Mouse (Mus musculus) G1E (cell line): ENCODE measurements around the gene Pitpnm3. TPM values are rescaled to one million over a fixed set of nuclear protein-coding genes. Genes with fewer than 3 reads are reported as not detected.

Experiments
- ATAC-seq: 2 replicates; pipeline ENCODE4 v1.8.0; 2016; ENCODE audit warnings: mild to moderate bottlenecking; ENCODE audit not compliant: insufficient number of reproducible peaks, poor library complexity, low FRiP score, severe bottlenecking; ENCODE audit errors: extremely low read depth
- DNase-seq: peaks from one replicate; pipeline ENCODE4 v3.0.0; 2012; ENCODE audit warnings: low spot score
- H3K27me3 ChIP-seq: 2 replicates; pipeline ENCODE4 v1.6.1; 2012; ENCODE audit warnings: mild to moderate bottlenecking, low read length, inconsistent platforms; ENCODE audit not compliant: insufficient read depth
- H3K36me3 ChIP-seq: replicated peaks from 2 replicates; pipeline ENCODE3; 2012; ENCODE audit warnings: mild to moderate bottlenecking, inconsistent platforms
- H3K4me1 ChIP-seq: 2 replicates; pipeline ENCODE4 v1.6.1; 2012; ENCODE audit warnings: low read depth, low read length, inconsistent platforms, mixed read lengths; ENCODE audit not compliant: insufficient read depth
- H3K4me3 ChIP-seq: 2 replicates; pipeline ENCODE4 v1.5.1; 2012; ENCODE audit warnings: low read depth, mild to moderate bottlenecking, inconsistent platforms, low read length, moderate library complexity, mixed read lengths
- H3K9me3 ChIP-seq: replicated peaks from 2 replicates; pipeline ENCODE4 v1.6.1; 2012; ENCODE audit warnings: inconsistent platforms
- CTCF ChIP-seq: IDR thresholded peaks from 2 replicates; pipeline ENCODE4 v1.5.1; 2012; ENCODE audit warnings: low read depth, low read length, inconsistent platforms, mixed read lengths
- GATA1 ChIP-seq: IDR thresholded peaks from 2 replicates; pipeline ENCODE4 v1.6.1; 2012; ENCODE audit warnings: borderline replicate concordance, low read length, inconsistent platforms, mixed read lengths
- GATA2 ChIP-seq: IDR thresholded peaks from 2 replicates; pipeline ENCODE4 v1.6.1; 2012; ENCODE audit warnings: low read depth, low read length, inconsistent platforms, borderline replicate concordance
- POLR2AphosphoS5 ChIP-seq: IDR thresholded peaks from 2 replicates; pipeline ENCODE4 v1.6.1; 2012; ENCODE audit warnings: low read depth, low read length, inconsistent platforms; ENCODE audit not compliant: insufficient replicate concordance
- TAL1 ChIP-seq: conservative IDR thresholded peaks from 2 replicates; pipeline ENCODE4 v1.6.1; 2012; ENCODE audit warnings: low read depth, low read length, inconsistent platforms, mixed read lengths
- polyA plus RNA-seq: library from polyadenylated mRNA; stranded (reverse); fragments of >175 nt; gene quantifications from 2 replicates; pipeline ENCODE4 v1.2.3, GENCODE M21; 2012
- total RNA-seq, 2 experiments: library from RNA; stranded (forward) in 1 of 2; stranded (reverse) in 1 of 2; fragments of 200-1000 nt in 1 of 2; fragments of >200 nt in 1 of 2; fragmentation: Nextera tagmentation in 1 of 2; gene quantifications; 2 replicates each; pipeline ENCODE4 v1.2.3; 2014 to 2017

Gene Pitpnm3
- total and polyA plus RNA-seq, 3 experiments = 0.01 to 0.27 TPM; not detected in 1

DNA sequence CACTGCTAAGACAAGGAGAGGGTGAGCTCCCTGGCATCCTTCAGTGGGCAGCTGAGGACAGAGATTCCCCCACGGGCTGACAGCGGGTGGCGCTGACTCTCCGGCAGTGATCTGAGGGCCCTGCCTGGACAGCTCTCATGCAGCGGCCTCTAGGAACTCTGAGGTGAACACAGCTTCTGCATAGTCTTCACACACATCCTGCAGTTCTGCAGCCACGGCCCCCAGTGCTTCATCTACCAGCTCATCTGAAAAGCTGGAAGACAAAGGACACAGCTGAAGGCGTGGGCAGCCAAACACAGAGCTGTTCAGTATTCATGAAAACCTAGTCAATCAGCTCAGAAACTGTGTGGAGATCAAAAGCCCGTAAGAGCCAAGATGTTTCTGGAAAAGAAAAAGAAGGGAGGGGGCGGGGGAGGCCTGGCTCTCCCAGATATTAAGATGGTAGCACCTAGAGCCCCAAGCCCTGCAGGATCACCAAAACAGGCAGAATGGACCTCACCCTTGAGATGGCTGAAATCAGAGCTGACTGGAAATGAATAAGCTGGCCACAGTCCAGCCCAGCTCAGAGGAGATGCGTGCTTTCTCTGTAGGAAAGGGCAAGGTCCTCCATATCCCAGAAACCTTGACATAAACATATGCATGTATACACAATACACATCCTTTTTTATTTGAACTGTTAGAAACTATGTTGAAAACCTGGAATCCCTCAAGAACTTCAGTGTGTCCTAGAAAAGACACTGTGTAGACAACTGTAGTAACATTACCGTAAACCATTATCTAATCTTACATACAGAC lies 19.8 kb upstream of the Pitpnm3 start:
- H3K27me3 ChIP-seq = no peaks in the 10 kb centered on the region
- no peak for DNase-seq
- peaks cover 74% of the 10 kb centered on the region for H3K36me3 ChIP-seq
- H3K4me3 ChIP-seq = no peak overlapping the region
- ATAC-seq = no peak
- H3K4me1 ChIP-seq = no peaks in the 10 kb centered on the region
- no peaks in the 10 kb centered on the region for H3K9me3 ChIP-seq
- TF ChIP-seq GATA2 = no peak
- TF ChIP-seq CTCF = no peak
- TF ChIP-seq GATA1 = no peak
- no peak for TF ChIP-seq TAL1
- TF ChIP-seq POLR2AphosphoS5 = no peak

DNA sequence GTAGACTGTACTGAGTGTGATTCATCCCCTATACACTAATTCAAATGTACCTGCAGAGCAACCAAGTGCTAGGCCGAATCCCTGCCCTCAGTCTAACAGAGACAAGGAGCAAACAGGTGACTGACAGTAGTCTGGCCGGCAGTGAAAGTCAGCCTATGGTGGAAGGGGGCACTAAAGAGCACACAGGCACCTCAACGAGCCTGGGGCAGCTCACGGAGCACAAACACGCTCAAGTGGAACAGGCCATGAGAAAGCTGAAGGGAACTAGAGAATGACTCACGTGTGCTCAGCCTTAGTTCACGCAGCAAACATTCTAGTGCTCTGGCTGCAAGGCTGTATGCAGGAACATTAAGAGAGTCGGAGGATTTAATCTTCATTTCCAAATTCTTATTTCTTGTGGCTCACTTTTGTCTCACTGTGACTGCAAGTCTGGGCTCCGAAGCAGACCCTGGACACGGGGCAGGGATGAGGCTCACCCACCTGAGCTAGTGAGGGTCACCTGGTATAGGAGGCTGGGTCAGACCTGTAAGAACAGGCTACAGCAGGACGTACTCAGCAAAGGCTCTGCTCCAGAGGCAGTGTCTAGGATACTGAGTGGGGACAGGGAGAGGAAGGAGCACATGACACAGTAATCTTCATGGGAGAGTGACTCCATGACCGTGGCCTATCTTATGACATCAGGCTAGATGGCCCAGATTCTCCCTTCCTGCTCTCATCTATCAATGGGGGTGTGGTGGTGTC lies 17.7 kb upstream of the Pitpnm3 start:
- TF ChIP-seq CTCF (no peak), TAL1 (no peak), GATA2 (no peak), GATA1 (no peak), POLR2AphosphoS5 (no peak)
- Histone ChIP-seq H3K4me3 (no peak overlapping the region), H3K27me3 (0 out of 2 replicates have a peak, but pooled peaks cover under 1% of the 10 kb centered on the region), H3K4me1 (no peaks in the 10 kb centered on the region), H3K36me3 (peaks cover 53% of the 10 kb centered on the region), H3K9me3 (no peaks in the 10 kb centered on the region)
- DNase-seq (no peak), ATAC-seq (no peak)

DNA sequence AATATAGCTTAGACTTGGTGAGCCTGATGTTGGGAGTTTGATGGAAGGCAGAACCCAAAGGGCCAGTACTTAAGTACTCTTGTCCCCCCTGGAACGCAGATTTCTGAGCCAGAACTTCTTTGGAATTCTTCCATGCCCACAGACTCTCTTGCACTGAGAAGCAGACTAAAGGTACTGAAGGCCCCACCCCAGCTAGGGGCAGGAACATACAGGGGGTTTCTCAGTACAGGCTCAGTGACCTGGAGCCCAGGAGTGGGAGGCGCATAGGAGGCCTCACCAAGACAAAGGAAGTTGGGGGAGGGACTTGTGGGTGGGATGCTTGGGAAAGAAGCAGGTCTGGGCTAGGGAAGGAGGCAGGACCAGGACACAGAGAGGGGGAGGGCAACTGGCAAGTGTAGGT lies 15.5 kb upstream of the Pitpnm3 start:
- Histone ChIP-seq H3K36me3 (peaks cover 33% of the 10 kb centered on the region), H3K4me3 (no peak overlapping the region), H3K9me3 (no peaks in the 10 kb centered on the region), H3K4me1 (no peaks in the 10 kb centered on the region), H3K27me3 (peaks cover 8% of the 10 kb centered on the region)
- ATAC-seq (no peak), DNase-seq (no peak)
- TF ChIP-seq GATA2 = no peak
- TF ChIP-seq GATA1 = no peak
- no peak for TF ChIP-seq POLR2AphosphoS5
- no peak for TF ChIP-seq CTCF
- no peak for TF ChIP-seq TAL1

DNA sequence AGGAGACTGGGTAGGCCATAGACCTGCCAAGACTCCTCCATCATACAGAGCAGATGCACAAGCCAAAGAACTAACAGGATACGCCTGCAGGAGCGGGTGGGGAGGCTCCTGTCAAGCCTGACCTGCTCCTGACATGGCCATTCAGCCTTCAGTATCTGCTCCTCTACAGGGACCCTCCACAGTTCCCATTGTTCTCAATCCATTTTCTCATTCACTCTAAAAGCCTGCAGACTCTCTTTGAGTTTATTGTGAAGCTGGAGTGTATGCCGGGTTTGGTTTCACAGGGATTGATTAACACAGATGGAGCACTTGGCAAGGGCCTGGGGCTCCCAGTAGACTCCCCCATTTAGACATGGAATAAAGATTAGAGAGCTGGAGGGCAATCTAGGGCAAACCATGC lies 12.3 kb upstream of the Pitpnm3 start:
- Histone ChIP-seq H3K36me3 (peaks cover 5% of the 10 kb centered on the region), H3K27me3 (peaks cover 10% of the 10 kb centered on the region), H3K9me3 (no peaks in the 10 kb centered on the region), H3K4me1 (no peaks in the 10 kb centered on the region), H3K4me3 (no peak overlapping the region)
- ATAC-seq (no peak), DNase-seq (no peak)
- no peak for TF ChIP-seq GATA1
- TF ChIP-seq CTCF = no peak
- TF ChIP-seq POLR2AphosphoS5 = no peak
- no peak for TF ChIP-seq GATA2
- no peak for TF ChIP-seq TAL1

GRCm38 (mm10) chr11:72145877-72146248 lies 10.3 kb upstream of the Pitpnm3 start:
- no peak for ATAC-seq
- H3K27me3 ChIP-seq = peaks cover 10% of the 10 kb centered on the region

GRCm38 (mm10) chr11:72145182-72145876 lies 9.8 kb upstream of the Pitpnm3 start:
- Histone ChIP-seq H3K36me3 (no peaks in the 10 kb centered on the region), H3K9me3 (no peaks in the 10 kb centered on the region), H3K4me3 (no peak overlapping the region), H3K27me3 (peaks cover 10% of the 10 kb centered on the region), H3K4me1 (no peaks in the 10 kb centered on the region)
- TF ChIP-seq CTCF (0 out of 2 replicates have a peak, but pooled peaks have one; percentile 34), TAL1 (no peak)
- no peak for ATAC-seq
- no peak for DNase-seq

More at GRCm38 (mm10) chr11:72145877-72146248, 10.3 kb upstream of the Pitpnm3 start:
- no peaks in the 10 kb centered on the region for H3K36me3 ChIP-seq
- H3K4me1 ChIP-seq = no peaks in the 10 kb centered on the region
- no peak overlapping the region for H3K4me3 ChIP-seq
- DNase-seq = no peak
- no peak for TF ChIP-seq GATA2
- no peak for TF ChIP-seq TAL1
- TF ChIP-seq CTCF = no peak
- no peak for TF ChIP-seq POLR2AphosphoS5
- TF ChIP-seq GATA1 = no peak
- no peaks in the 10 kb centered on the region for H3K9me3 ChIP-seq
